Mouse (Mus musculus): ENCODE results near the gene 1700056E22Rik.

DNA sequence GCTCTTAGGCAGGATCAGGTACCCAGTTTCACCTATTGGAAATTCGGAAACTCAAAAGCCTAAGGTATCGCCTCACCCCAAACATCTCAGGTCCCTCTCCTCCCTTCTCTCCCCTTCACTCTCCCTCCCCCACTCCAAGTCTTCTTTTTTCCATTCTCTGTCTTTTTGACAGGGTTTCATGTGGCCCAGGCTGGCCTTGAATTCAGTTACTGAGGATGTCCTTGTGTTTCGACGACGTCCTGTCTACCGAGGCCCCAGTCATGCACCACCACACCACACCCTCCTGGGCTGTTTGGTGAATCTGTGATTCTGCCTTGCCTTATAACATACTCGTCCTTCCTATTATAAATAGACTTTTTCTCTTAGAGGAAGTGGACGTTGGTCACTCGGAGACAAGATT is 13.7 kb upstream of the 1700056E22Rik start:
- no peak for TF ChIP-seq POLR2A (IDR thresholded peaks at IDR 0.05; ENCODE audit: borderline replicate concordance, low read depth, low read length)
- no peak for TF ChIP-seq CTCF (IDR thresholded peaks at IDR 0.05; ENCODE audit: low read depth, low read length)

Measured in bone marrow macrophage, adult 2 months (primary cell).